7 mouse cellular contexts compared by ENCODE assay signal in the genomic region with DNA sequence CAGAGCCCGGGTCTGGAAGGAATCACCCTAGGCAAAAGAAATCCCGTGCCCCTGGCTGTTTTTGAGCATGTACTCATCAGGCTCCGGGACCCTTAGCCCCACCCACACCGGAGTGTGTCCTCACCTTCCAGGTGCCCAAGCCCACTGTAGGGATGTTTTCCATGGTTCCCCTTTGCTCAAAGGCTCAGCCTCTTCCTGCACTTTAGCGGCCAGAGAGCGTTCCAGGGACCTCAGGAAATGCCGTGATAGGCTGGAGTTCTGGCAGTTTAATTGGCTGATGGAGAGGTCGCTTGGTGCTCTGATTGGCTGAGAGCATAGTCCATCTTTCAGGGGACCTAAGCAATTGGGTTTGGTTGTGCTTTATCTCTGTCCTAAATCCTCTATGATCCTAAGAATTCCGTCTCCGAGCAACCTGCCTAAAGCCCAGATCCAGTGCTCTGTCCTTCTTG. TPM values are rescaled to one million over a fixed set of nuclear protein-coding genes. Genes with fewer than 3 reads are reported as not detected.
DNase-seq lines count a peak whose midpoint lies in the region; ATAC-seq lines count a peak whose summit lies in the region.

A gene (minus strand): TSS at position 214 of the 449 bp plus-strand sequence.

- H3K4me2 ChIP-seq in intestine, embryonic 16.5 days (ENCODE audit: low read depth, low read length), result peak within 1 kb of the TSS; percentile 48
- peak within 1 kb of the TSS; percentile 57 for H3K4me2 ChIP-seq in midbrain, embryonic 11.5 days

- no peaks in the 10 kb centered on the region for H3K36me3 ChIP-seq in intestine, embryonic 16.5 days (ENCODE audit: control insufficient read depth, insufficient read depth, low read length)
- H3K36me3 ChIP-seq in midbrain, embryonic 11.5 days (ENCODE audit: control insufficient read depth, insufficient read depth, low read length), result no peaks in the 10 kb centered on the region

- 4% methylated on average over 10 of the region's 10 CpGs for WGBS in intestine, embryonic 16.5 days
- WGBS in midbrain, embryonic 11.5 days, result 5% methylated on average over 10 of the region's 10 CpGs

- H3K4me3 ChIP-seq in intestine, embryonic 16.5 days (ENCODE audit: low read length), result peak within 1 kb of the TSS; percentile 73
- H3K4me3 ChIP-seq in midbrain, embryonic 11.5 days (ENCODE audit: low read depth, low read length), result peak within 1 kb of the TSS; percentile 60

- ATAC-seq in intestine, embryonic 16.5 days, result peak; percentile 100
- peak; percentile 100 for ATAC-seq in midbrain, embryonic 11.5 days (ENCODE audit: low FRiP score)

- H3K27me3 ChIP-seq in intestine, embryonic 16.5 days (replicated peaks; ENCODE audit: control insufficient read depth, insufficient read depth, low read length), result no peaks in the 10 kb centered on the region
- H3K27me3 ChIP-seq in midbrain, embryonic 11.5 days (ENCODE audit: control insufficient read depth, insufficient read depth, low read length), result no peaks in the 10 kb centered on the region

- no peaks in the 10 kb centered on the region for H3K9me3 ChIP-seq in intestine, embryonic 16.5 days (ENCODE audit: control insufficient read depth, low read length)
- no peaks in the 10 kb centered on the region for H3K9me3 ChIP-seq in midbrain, embryonic 11.5 days (ENCODE audit: control insufficient read depth, low read length)

- no peaks in the 10 kb centered on the region for H3K4me1 ChIP-seq in intestine, embryonic 16.5 days (ENCODE audit: control insufficient read depth, insufficient read depth, low read length)
- no peaks in the 10 kb centered on the region for H3K4me1 ChIP-seq in midbrain, embryonic 11.5 days (ENCODE audit: control insufficient read depth, insufficient read depth, low read length)

- DNase-seq in adrenal gland, adult 8-10 months, result peak; percentile 93
- peak; percentile 82 for DNase-seq in embryo, embryonic 9.5 days (ENCODE audit: extremely low spot score)
- peak; percentile 50 to 77 for DNase-seq in gastrocnemius, postnatal 4 days (ENCODE audit: low spot score in 2 of 2)
- peak; percentile 88 to 90 for DNase-seq in left cerebral cortex, postnatal 36 days (ENCODE audit: low spot score in 2 of 2)
- peak; percentile 96 for DNase-seq in midbrain, embryonic 11.5 days (ENCODE audit: low spot score, missing footprints)
- peak; percentile 93 for DNase-seq in skeletal muscle tissue, adult 2 months (ENCODE audit: low read depth, low spot score)

- H3K9ac ChIP-seq in intestine, embryonic 16.5 days (ENCODE audit: low read depth, low read length), result peak within 1 kb of the TSS; percentile 78
- peak within 1 kb of the TSS; percentile 70 for H3K9ac ChIP-seq in midbrain, embryonic 11.5 days (ENCODE audit: low read length)

- H3K27ac ChIP-seq in intestine, embryonic 16.5 days (ENCODE audit: low read length), result peak within 1 kb of the TSS; percentile 47
- H3K27ac ChIP-seq in midbrain, embryonic 11.5 days (ENCODE audit: low read depth, low read length), result no peak within 1 kb of the TSS

- intact Hi-C loops in left cerebral cortex, postnatal 36 days (cut with DNase I), result no loop called here

RNA-seq across cellular contexts. Expression of the gene that starts here (rescaled TPM):
- total RNA-seq in adrenal gland, adult 8-10 months (2022), result 10 to 100 TPM; 29.6 to 36.7 (median 32.2) TPM
- total RNA-seq in gastrocnemius, postnatal 4 days (2021), result 10 to 100 TPM; 16.6 to 18.7 TPM
- 56.0 and 61.2 TPM in 2 replicates for polyA plus RNA-seq in intestine, embryonic 16.5 days (2015; fragmentation: Nextera tagmentation; extraction: Ambion mirVana)
- 10 to 100 TPM; 16.1 to 21.2 TPM for total RNA-seq in left cerebral cortex, postnatal 36 days (2021)
- 53.6 and 55.1 TPM in 2 replicates for polyA plus RNA-seq in midbrain, embryonic 11.5 days (2014; fragmentation: Nextera tagmentation; extraction: Ambion mirVana)
